Mouse (Mus musculus): ENCODE data around the gene Oxt. TPM values are rescaled to one million over a fixed set of nuclear protein-coding genes. Genes with fewer than 3 reads are reported as not detected.

Gene Oxt
- total RNA-seq, 2 experiments from 2014 or later, result 0.62 TPM; not detected in 1

DNA sequence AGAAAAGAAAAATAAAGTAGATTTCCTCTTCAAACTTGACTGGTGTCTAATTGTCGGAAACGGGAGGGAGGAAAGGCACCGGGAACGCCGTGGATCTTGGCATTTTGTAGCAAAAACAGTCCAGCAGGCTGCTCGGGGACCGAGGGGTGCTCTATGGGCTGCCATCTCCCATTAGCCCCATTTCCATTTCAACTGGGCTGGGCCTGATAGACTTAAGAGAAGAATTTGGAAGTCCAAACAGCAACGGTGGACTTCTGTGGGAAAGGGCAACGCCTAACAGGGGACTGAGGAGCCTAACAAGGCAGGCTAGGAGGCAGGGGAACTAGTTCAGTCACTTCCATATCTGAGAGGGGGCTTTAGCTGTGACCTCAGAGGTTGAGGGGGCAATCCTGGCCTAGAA, 1.0 kb downstream of the Oxt start:
- intact Hi-C loops (cut with DNase I), result no loop called here
- DNase-seq, result no peak

DNA sequence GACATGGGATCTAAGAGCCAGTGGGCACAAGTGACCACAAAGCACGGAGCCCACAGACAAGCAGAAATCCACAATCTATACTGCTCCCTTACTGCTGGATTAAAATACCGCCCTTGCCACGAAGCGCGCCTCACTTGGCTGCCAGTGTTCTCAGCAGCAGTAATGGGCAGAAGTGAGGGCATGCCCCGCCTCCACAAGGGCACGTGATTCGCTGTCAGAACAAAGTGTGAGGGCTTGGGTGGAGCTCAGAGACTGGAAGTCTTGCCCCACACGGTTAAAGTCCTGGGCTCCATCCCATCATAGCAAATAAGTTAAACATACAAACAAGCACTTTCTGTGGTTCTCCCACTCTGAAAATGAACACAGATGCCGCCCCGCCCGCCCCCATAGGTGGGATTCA, 1.7 kb downstream of the Oxt start:
- DNase-seq, result peak; percentile 38 to 49
- intact Hi-C loops (cut with DNase I), result no loop called here

DNA sequence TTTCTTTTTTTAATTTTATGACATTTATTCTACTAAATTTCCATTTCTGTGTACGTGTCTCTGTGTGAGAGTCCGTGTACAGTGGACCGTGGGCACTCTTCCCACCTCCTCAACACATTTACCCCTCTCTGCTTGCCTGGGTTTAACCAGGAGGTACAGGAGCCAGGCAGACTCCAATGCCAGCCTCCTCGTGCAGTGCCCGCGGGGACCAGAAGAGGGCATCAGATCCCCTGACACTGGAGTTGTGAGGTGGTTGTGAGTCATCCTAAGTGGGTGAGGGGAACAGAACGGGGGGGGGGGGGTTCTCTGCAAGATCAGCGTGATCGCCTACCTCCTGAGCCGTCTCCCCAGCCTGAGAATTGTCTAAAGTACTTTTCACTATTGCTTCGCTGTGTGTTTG, 2.2 kb downstream of the Oxt start:
- intact Hi-C loops (cut with DNase I), result no loop called here
- DNase-seq, result peak; percentile 47 to 69

DNA sequence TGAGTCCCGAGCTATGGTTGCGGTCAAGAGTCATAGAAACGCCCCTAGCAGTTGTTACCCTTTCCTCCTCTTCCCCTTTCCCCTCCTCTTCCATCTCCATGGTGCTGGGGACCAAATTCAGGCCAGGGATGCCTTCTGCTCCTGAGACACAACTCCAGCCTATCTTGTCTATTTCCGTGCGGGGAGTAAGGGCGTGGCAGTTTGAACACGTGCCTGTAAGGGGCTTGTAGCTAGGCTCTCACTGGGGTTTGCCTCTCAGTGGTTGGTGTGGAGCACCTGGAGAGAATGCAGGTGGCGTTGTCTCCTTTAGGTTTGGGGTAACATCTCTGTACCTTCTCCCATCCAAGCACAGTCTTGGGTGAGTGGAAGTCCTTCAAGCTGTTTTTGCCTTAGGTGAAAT, 3.8 kb downstream of the Oxt start:
- DNase-seq, result no peak
- intact Hi-C loops (cut with DNase I), result no loop called here

DNA sequence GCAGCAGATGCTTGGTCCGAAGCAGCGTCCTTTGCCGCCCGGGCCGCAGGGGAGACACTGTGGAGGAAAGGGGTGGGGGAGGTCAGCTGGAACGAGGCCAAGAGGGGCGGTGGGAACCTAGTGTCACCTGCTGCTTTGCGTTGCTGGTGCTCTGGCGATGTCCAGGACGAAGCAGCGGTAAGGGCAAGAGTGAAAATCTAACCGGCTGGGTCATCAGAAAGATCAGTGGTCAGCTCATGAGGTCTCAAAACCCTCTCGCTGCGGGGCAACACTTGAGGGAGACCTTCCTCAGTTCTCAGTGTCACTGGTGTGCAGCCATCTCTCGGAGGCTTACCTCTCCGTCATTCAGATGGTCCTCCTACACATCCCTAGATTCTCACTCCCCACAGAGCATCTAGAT, 5.2 kb downstream of the Oxt start:
- intact Hi-C loops (cut with DNase I), result no loop called here
- no peak for DNase-seq

DNA sequence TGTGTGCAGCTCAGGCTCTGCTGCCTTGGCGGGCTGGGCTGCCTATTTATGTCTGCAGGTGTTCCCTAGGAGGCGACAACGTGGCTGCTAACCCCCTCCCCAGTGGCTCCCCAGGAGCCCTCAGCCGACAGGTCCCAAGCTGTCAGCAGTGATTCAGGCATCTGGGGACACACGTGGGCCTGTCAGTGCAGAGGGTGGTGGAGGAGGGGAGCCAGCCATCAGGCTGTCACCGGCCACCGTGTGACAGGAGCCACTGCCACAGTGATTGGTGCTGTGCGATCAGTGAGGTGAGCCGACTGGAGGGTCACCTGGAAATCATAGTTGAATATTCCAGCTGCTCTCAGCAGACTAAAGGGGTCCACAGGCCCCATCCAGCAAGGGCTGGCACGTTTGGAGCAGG, 6.6 kb downstream of the Oxt start, which contains the start of gene Avp:
Gene Avp (minus strand): TSS at position 3 of the 400 bp plus-strand sequence.
- intact Hi-C loops (cut with DNase I), result no loop called here
- no peak for DNase-seq

DNA sequence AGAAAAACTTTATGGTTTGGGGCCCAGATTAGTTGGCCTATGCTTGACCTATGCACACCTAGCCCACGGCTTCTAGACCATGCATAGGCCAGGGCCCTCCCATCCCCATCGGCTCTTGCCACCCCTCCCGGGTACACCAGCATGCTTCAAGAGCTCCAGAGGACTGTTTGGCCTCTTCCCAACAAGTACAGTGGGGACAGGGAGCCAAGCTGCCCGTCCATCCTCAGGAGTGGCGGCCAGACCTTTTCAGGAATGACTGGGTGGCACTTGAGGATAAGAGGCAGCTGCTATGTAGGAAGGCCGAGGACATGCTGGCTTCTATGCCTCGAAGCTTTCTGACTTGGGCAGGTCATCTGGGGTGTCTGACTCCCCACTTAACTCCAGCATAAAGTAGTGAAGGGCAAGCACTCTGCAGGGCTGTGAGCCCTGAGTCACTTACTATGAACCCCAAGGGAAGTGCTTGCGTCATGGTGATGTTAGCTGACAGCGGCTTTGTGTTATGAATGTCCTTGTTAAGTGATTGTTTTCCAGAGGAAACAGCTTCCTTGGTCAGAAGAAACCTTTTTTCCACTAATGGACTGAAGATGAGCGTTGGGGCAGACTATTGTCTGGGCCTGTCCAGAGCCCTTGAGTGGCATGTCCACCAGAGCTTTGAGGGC, 8.1 kb downstream of the Oxt start:
- DNase-seq, result peak in 1 of 2 experiments; percentile 34
- intact Hi-C loops (cut with DNase I), result no loop called here

DNA sequence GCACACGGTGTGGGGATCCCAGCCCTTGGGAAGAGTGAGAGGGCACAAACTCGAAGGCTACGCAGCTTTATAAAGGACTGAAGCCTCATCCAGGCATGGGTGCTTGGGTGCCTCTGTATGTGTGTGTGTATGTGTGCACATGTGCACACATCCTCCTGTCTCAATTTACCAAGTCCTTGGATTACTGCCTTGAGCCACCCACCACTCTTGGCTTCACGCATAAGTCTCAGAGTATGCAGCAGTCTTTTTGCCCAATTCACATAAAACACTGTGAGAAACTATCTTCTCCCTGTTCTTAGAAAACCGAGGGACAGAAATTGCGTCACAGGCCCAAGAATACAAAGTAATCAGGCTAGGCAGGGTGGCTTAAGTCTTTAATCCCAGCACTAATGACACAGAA, 10.0 kb downstream of the Oxt start:
- no peak for DNase-seq
- intact Hi-C loops (cut with DNase I), result no loop called here

DNA sequence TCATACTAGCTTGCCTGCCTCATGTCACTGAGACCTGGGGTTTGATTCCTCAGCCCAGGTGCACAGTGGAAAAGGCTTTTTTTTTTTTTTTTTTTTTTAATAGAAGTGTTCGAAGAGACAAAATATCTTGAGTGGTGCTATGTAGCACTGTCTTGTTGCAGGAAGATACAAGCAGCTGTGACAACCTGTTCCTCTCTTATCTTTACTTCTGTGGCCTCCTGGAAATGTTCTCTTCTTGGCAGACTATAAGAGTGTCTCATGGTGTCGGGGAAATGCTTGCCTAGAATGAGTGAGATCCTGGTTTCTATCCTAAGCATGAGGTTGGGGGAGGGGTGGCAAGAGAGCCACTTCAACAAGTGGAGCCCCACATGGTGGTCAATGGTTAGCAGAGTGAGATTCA, 12.4 kb downstream of the Oxt start:
- no peak for DNase-seq
- intact Hi-C loops (cut with DNase I), result no loop called here

DNA sequence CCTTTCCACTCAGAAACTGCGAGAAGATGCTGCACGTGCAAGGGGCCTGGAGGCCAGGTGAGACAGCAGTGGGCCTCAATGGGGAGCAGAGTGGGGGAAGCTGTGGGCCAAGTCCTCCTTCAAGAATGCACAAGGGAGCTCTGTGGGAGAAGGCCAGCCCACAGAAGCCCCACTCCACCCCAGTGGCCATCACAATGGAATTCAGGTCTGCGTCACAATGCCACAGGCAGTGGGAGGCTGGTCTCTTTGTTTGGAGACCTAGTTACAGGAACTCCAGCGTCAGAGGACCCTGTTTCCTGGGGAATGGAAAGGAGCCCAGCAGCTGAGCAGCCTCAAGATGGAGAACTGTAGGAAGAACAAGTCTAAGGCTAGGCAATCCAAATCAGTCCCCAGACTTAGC, 13.2 kb downstream of the Oxt start:
- no peak for DNase-seq
- intact Hi-C loops (cut with DNase I), result no loop called here

DNA sequence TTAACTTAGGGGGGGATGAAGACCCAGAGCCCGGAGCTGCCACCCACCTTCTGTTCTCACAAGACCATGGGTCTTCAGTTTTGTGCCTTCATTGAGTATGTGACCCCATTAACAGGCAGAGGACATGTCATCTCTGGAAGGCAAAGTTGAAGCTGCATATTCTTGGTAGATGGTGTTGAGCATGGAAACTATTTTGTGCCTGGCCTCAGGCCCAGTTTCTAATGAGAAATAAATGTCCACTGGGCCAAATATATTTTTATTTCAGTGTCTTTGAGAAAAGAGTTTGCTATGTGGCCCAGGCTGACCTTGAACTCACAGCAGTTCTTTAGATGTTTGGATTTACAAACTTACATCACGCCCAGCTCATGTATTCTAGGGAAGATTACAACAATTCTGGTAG, 13.8 kb downstream of the Oxt start:
- intact Hi-C loops (cut with DNase I), result no loop called here
- DNase-seq, result peak in 1 of 2 experiments; percentile 37

DNA sequence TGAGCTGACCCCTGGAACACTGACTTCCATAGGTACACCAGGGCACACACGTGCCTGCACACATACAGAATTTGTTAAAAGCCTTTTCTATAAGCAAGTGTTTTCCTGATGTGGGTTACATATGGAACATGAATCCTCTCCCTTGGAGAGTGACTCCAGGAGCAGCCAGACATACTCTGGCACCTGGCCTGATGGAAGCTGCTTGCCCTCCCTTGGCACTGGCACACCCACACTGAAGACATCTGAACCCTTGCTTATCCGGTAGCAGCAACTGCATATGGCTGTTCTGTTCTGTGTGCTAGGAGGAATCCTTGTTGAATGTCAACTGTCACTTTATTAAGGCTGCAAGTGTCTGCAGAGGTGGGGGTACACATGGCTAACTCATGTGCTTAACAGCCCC, 15.0 kb downstream of the Oxt start:
- intact Hi-C loops (cut with DNase I), result no loop called here
- no peak for DNase-seq

DNA sequence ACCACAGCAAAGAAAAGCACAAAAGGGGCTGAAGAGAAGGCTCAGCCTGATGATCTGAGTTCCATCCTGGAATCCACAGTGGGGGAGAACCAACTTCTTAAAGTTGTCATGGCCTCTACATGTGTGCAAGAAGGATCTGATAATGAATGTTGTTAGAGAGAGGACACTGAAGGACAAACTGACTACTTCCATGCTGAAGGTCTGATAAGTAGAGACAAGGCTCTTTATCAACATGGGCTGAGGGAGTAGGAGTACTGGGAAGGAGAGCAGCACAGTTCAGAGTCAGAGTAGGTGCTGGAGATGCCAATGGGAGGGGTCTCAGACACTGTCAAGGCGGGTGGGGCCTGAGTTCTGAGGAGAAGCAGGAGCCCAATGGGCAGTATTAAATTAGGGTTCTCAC, 19.6 kb downstream of the Oxt start:
- DNase-seq, result no peak
- intact Hi-C loops (cut with DNase I), result no loop called here

DNA sequence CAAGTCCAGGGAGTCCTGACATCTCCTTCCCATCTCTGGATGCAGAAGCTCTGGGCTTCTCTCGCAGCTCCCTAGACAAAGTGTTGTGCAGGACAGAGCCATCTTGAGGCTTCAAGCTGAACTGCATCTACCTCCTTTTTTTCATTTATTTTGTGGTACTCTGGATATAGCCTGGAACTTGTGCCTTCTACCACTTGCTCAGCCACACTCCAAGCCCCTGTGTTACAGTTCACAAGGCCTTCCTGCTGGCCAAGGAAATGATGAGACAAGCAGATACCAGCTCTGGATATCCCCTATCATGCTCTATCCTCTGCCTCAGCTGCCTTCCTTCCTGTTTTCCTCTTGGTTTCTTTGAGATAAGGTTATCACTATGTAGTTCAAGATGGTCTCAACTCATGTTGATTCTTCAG, 21.6 kb downstream of the Oxt start:
- DNase-seq, result peak; percentile 41 to 66
- intact Hi-C loops (cut with DNase I), result loop anchor here (2.0 kb wide), 1 partner anchor 33 kb away; no protein-coding TSS in a partner anchor

DNA sequence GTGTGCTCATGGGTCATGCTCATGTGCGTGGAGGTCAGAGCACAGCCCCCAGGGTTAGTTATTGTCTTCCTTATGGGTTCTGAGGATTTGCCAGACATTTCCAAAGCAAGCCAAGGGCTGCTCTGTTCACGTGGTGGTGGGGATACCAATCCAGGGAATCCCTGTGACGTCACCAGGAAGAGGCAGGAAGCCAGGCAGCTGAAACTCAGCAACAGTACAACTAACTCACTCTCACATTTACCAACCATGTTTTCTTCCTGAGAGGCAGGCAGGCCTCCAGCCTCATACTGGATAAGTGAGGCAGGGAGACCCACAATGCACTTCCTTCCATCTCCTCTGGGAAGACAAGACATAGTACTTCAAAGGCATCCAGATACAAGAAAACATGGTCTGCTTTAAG, 22.4 kb downstream of the Oxt start:
- peak in 1 of 2 experiments; percentile 43 for DNase-seq
- intact Hi-C loops (cut with DNase I), result loop anchor here (2.0 kb wide), 1 partner anchor 34 kb away; no protein-coding TSS in a partner anchor

DNA sequence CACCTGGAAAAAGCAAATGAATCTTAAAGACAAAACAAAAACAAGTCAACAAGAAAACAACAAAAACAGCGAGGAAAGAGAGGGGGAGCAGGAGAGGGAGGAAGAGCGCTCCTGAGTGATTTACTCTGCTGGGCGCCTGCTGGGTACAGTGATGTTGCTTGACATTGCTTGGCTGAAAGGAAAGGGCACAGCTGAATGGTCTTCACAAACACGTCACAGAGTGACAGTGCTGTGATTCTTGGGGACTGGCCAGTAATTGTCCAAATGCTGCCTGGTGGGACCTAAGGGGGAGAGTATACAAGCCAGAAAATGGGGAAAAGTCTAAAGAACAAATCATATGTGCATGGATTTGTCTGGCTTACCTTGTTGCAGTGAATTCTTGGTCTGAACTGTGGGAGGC, 26.2 kb downstream of the Oxt start:
- intact Hi-C loops (cut with DNase I), result no loop called here
- DNase-seq, result no peak

DNA sequence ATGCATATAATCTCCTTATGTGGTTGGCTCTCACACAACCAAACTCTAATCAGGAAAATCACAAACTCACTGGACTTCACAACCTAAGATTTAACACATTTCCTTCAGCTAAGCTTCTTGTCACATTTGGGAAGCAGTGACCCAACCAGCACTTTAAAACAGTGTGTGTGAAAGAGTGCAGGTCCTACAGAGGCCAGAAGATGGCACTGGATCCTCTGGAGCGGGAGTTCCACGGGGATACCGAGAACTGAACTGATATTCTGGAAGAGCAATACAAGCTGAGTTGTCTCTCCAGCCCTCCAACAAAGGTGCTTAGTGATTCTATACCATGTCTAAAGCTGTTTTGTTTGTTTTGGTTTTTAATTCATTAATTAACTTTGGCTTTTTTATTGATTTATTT, 37.1 kb downstream of the Oxt start:
- intact Hi-C loops (cut with DNase I), result no loop called here
- peak in 1 of 2 experiments; percentile 34 for DNase-seq

DNA sequence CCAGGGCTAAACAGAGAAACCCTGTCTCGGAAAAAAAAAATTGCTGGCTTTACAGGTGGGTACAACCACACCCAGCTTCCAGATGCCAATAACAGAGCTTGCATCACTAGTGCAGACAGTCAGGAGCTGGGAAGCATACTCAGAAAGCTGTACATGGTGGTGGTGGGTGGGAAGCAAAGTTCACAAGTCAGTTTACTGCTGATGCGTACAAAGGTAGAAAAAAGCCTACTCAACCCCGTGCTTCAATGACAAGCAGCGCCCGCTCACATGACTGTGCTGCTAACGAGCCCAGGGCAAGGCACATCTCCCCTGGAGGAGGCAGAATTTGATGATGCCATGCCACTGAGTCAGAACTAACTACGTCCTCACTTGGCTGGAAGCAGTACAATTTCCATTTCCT, 43.0 kb downstream of the Oxt start:
- intact Hi-C loops (cut with DNase I), result no loop called here
- DNase-seq, result no peak

Small RNA genes within 50 kb of the gene (microRNA-seq; reads per million reads assigned to microRNA genes)
- 0 reads per million in 2 experiments for gene Gm23876

Other genes with a start within 250 kb of the Oxt start
- gene Cpxm1, start 178.6 kb upstream of the Oxt start, total RNA-seq (2021), result 10 to 100 TPM; 16.7 to 17.3 TPM
- not detected for gene Gm28372, start 170.9 kb upstream of the Oxt start, total RNA-seq (2021)
- not detected for gene 1700020A23Rik, start 170.9 kb upstream of the Oxt start, total RNA-seq (2021)
- not detected for gene Tmem239, start 169.7 kb upstream of the Oxt start, total RNA-seq (2021)
- gene Vps16, start 151.8 kb upstream of the Oxt start, total RNA-seq (2021), result 10 to 100 TPM; 30.9 to 32.6 TPM
- gene Pced1a, start 151.5 kb upstream of the Oxt start, total RNA-seq (2021), result 1 to 10 TPM; 5.0 to 6.2 TPM
- 10 to 100 TPM; 76.0 to 76.1 TPM for gene Ptpra, start 125.9 kb upstream of the Oxt start, total RNA-seq (2021)
- 10 to 100 TPM; 76.2 to 77.8 TPM for gene Mrps26, start 12.4 kb upstream of the Oxt start, total RNA-seq (2021)
- 1 to 10 TPM in 1 of 2 experiments, under 1 TPM in 1; 0.60 to 1.1 TPM for gene Avp, start 6.4 kb downstream of the Oxt start, total RNA-seq (2021)
- 1 to 10 TPM; 8.8 to 9.5 TPM for gene Fastkd5, start 53.9 kb downstream of the Oxt start, total RNA-seq (2021)
- gene Ubox5, start 53.9 kb downstream of the Oxt start, total RNA-seq (2021), result 1 to 10 TPM; 6.2 to 6.4 TPM
- 1 to 10 TPM; 3.8 to 4.0 TPM for gene Lzts3, start 66.6 kb downstream of the Oxt start, total RNA-seq (2021)
- gene Ddrgk1, start 88.5 kb downstream of the Oxt start, total RNA-seq (2021), result 10 to 100 TPM; 63.0 to 68.3 TPM
- gene Itpa, start 91.4 kb downstream of the Oxt start, total RNA-seq (2021), result 10 to 100 TPM; 27.0 to 29.4 TPM
- gene Slc4a11, start 121.3 kb downstream of the Oxt start, total RNA-seq (2021), result under 1 TPM; 0.20 to 0.38 TPM